Mouse (Mus musculus) MEL (cell line): ENCODE data around the gene Klrb1c.

Experiments used
- ETS1 ChIP-seq: IDR thresholded peaks from 2 replicates; pipeline ENCODE4 v1.6.1; 2012; ENCODE audit warnings: low read depth, mild to moderate bottlenecking, inconsistent platforms, low read length, improper control_type of control experiment, moderate library complexity
- GATA1 ChIP-seq: IDR thresholded peaks from 2 replicates; pipeline ENCODE4 v1.6.1; 2011; ENCODE audit warnings: low read depth, low read length, improper control_type of control experiment
- TAL1 ChIP-seq: IDR thresholded peaks from 2 replicates; pipeline ENCODE4 v1.6.1; 2012; ENCODE audit warnings: mild to moderate bottlenecking, inconsistent platforms, low read length, moderate library complexity, mixed read lengths
- ZKSCAN1 ChIP-seq: IDR thresholded peaks from 2 replicates; pipeline ENCODE4 v1.6.1; 2012; ENCODE audit warnings: low read depth, mild to moderate bottlenecking, inconsistent platforms, low read length, improper control_type of control experiment, moderate library complexity

DNA sequence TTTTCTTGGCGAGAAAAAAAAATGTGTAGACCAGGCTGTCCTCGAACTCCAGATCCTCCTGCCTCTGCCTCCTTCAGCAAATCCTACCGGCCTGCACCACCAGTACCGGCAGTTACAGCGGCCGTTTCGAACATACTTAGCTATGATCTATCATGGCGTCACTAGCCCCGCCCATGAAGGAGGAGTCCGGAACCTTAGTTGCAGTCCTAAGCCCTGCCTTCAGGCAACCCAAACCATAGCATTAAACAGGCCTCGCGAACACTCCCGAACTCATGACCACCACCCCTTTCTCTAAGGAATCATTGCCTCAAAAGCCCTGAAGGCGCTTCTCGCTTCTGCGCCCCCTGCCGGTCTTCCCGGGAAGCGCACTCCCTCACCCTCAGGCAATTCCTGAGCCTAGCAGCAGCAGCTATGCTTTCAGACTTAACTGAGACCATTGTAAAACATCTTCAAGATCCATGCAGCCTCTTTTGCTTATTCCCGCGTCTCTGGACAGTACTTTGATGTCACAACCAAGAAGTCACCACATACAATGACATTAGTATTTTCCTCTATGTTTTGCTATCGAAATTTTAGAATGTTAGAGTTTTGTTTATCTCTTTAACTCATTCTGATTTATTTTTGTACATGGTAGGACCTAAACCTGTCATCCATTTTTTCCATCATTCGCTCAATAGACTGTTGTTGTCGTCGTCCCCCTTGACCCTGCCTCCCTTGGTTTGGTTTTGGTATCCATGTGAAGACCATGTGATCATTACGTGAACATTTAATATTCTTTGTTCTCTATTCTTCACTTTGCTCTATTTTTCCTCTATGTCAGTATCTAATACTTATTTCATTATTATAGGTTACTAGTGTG, 14.2 kb upstream of the Klrb1c start:
- TF ChIP-seq TAL1 (no peak), ZKSCAN1 (no peak), GATA1 (no peak), ETS1 (0 out of 2 replicates have a peak, but pooled peaks have one; percentile 31)
